Mouse (Mus musculus): Measurements from ENCODE around the gene 4931409K22Rik.

Gene 4931409K22Rik

DNA sequence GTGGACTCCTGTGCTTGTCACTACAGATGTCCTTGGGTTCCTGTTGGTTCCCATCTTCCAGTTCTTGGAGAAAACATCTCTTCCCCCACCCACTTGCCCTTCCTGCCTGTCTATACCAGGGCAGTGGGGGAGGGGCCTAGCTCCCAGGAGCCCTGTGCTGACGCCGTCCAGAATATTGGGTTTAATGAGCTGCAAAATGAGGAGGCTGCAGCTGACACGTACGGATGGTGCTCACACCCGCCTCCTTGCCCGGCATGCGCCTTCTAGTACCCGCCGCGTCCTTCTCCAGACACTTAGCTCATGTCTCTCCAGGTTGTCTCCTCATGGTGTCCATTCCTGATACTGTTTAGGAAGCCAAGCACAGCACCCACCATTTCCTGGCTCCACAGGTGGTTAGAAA lies 57.5 kb downstream of the 4931409K22Rik start:
- DNase-seq (ENCODE audit: low spot score in 2 of 2): no peak

DNA sequence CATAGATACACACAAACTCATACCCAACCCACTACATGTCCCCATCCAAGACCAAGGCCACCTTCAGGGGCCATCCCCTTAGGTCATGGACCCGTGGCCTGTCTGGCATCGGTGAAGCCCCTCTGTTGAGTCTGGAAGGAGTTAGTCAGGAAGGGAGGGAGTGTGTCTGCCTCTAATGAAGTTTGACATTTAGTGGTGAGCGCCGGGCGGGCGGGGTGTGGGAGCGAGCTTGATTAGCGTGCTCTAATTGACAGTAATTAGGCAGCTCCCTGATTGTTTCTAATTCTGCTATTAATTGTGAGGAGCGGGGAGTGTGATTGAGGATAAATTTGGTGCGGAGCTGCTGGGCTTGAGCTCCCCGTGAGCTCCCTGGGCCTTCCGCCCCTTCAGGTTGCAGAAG lies 59.1 kb downstream of the 4931409K22Rik start:
- no peak for DNase-seq (ENCODE audit: low spot score in 2 of 2)

DNA sequence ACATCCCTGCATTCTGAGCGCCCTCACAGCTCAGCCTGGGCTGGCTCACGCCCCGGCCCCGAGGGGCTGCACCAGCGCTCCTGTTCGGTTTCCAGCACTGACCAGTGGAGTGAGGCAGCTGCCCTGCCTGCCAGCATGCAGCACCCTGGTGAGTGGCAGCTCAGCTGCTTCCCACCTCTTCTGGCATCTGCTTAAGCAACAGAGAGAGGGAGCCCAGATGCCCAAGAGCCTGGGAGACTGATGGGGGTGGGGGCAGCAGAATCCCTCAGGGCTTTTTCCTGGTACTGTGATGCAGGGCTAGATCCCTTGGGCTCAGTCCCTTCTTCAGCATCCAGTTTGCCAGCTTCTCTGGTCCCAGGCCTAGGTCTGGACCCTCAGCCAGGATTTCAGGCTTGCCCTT lies 59.9 kb downstream of the 4931409K22Rik start:
- DNase-seq (ENCODE audit: low spot score in 2 of 2): no peak

DNA sequence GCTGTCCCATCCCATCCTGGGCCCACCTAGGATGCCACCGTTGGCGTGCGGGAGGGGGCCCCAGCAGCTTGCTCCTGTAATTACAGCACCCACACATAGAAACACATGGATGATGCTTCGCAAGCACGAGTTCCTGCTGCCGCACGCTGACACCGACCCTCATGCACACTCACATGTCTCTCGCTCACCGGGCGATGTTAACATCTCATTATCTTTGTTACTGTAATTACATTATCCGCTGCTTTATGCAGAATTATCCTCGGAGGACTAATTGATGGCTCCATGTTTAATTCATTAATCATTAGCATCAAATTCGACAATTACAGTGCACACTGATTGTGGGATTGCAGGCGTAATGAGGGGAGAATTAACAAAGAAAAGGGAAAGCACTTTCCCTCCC lies 61.6 kb downstream of the 4931409K22Rik start:
- no peak for DNase-seq (ENCODE audit: low spot score in 2 of 2)
